Mouse (Mus musculus) fibroblast of lung, adult 2 months (primary cell): ENCODE data around the gene Anapc13.

Experiments
- DNase-seq: peaks from one replicate; pipeline ENCODE4 v3.0.0-alpha.2; 2011; ENCODE audit warnings: low read depth

The Anapc13 gene

DNA sequence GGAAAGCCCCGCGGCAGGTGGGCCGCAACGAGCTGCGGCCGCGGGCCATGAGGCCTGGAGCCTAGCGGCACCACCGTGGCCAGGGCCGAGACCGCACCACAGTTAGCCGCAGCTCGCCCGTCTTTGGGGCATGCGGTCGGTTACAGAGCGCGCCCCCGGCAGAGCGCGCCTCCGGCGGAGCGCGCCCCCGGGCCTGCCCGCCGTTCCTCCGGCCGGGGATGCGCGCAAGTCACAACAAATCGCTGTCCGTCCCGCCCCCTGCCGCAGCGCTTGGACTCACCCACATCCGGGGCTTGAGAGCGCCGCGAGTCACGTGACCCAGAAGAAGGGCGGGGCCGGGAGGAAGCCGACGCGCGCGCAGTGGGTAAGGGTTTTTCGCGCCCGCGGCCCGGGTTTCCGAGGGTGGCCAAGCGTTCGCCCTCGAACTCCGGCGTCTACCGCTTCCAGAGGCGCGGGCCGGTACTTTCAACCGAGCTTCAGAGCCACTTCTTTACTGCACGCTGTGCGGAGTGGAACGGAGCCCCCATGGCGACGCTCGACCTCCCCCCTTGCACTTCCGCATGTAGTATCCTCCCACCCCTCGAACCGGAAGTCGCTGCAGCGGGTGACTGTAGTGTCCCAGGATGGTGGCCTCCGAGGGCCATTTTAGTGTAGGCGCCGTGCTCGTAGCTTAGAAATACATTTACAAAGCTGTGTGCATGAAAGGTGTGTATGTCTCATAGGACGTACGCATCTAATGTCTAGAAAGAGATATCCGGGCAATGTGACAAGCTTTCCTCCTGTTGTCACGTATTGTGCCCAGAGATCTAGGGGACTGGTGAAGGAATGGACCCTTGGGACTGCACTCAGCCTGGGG lies at the start of gene Anapc13, which contains the start of gene Cep63:
Gene Anapc13 (plus strand): TSS at position 314 of the 856 bp plus-strand sequence.
Gene Cep63 (minus strand): TSS at position 552 of the 856 bp plus-strand sequence.
- DNase-seq = peak; percentile 81

DNA sequence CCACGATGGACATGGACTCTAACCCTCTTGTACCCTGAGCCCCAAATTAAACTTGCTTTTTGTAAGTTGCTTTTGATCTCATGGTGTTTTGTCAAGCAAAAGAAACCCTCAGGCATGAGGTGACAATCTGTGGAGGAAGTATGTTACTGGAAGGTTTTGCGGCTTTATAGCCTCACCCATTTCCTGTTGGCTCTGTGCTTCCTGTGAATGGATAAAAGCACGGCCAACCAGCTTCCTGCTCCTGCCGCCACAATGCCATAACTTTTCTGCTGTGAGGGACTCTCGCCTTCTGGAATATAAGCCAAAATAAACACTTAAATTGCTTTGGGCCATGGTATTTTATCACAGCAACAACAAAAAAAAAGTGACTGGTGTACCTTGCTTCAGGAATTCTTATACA lies 48.6 kb upstream of the Anapc13 start:
- no peak for DNase-seq

DNA sequence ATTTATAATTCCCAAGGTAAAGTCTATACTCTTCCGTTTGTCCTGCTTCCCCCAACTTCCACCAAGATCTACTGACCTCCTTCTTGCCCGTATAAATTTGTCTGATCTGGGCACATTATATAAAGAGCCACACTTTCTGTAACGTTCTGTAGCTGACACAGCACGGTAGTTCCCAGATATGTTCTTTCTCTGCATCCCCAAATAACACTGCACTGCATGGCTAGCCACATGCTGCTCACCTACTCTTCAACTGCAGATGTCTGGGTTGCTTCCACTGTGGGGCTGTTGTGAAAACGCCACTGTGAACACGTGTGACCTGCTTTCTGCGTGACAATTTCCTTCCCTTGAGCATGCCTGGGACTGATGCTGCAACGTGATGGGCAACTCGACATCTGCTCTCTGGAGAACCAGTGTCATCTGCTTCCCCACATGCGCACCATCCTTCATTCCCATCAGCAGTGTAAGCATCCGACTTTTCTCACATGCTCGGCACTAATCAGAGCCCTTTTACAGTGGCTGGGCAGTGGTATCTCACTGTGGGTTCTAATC lies 44.1 kb upstream of the Anapc13 start:
- DNase-seq = no peak

DNA sequence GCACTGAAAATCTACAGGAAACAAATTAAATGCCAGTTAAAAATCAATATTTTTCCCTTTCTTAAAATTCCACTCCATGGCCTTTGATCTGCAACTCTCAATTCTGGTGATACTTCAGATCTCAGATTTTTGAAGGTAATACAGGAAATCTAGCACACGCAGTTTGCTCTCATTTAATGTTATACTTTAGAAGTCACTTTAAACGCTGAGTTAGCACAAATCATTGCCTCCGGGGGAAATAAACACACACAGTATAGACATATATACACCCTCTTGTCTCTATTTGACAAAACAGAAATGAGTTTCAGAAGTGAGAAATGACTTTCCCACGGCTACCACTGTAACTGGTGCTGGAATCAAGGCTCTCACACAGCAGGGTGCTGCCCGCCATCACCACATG lies 38.7 kb upstream of the Anapc13 start:
- no peak for DNase-seq

DNA sequence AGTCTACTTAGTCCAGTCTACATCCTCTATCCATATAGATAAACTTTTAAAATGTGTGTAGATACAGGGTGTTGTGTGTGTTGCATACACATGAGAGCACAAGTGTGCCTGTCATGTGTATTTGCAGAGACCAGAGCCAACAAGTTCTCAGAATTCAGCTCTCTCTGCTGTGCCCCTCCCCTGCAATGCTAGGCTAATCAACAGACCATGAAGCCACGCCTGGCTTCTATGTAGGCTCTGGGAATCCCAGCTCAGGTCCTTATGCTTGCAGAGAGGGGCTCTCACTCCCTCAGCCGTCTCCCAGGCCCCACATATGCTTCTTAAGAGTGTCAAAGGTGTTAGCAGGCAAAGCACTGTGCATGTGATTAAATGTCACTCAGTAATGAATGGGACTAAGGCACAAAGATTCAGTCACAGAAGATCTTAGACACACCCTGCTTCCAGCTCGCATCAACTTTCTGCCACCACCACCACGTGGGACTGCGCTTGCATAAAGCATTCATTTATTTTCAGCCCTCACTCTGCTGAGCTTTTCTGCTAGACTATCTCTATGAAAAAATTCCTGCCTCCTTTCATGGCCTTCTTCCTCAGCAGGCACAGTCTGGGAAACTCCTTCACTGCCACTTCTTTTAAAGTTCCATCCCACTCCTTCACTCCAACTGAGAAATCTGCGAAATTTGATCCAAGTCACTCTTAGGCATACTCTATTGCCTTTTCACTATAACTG lies 31.3 kb upstream of the Anapc13 start:
- DNase-seq = no peak

DNA sequence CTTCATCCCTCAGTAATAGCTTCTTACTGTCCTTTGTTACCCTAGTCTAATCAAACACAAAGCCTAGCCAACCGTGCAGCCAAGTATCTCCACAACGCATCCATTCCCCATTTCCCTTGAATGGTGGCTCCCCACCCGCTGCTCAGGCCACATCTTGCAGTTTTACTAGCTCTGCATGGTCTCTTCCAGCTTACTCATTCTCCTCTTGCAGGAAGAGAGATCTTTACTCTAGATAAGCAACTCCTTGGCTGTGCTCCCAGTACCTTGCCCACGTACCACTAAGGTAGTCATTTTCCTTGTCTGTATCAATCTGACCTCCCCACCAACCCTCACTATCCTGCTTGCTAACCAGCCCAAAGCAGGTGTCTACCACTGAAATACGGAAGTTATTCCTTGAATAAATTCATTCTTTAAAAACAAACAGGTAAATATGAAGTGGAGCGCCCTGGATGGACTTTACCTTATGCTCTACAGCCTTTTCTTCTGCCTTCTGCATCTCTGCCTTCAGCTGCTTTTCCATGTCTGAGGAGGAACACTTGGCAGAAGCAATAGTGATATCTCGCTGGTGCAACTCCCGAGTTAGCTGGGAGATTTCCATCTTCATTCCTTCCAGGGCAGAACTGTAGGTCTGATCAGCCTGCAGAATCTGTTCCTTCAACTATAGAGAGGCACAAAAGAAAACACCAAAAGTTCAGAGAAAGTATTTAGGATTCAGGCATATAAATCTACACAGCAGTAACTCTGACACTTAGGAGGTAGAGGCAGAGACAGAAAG lies 30.2 kb upstream of the Anapc13 start:
- DNase-seq = no peak

DNA sequence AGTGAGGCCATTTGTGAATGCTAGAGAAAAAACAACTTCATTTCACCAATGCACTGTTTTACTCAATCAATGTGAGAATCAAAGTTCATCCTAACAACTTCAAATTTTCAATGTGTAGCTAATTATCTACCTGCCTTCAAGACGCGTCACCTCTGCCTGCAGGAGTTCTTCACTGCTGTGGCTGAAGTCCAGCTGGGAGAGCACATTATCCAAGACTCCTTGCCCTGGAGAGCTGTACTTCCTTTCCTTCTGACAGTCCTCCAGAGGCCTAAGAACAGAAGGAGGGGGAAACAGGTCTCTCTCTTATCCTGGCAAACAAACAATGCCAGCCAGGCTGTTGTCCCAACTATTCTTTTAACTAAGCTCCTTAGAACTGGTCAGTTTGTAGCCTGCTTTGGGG lies 24.9 kb upstream of the Anapc13 start:
- DNase-seq = no peak

DNA sequence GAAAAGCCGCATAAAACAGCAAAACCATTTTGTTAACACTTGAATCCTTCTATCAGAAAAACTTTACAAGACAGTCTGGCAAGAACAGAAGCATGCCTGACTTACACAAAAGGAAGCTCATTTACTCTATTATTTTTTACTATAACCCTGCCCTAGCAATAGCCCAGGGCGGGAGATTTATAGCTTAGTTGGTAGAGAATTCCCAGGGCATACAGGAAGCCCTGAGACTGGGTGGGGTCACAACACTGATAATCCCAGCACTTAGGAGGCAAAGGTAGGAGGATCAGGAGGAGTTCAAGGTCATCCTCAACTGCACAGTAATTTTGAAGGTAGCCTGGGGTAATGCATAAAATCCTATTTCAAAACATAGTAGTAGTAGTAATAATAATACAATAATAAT lies 24.4 kb upstream of the Anapc13 start:
- no peak for DNase-seq

DNA sequence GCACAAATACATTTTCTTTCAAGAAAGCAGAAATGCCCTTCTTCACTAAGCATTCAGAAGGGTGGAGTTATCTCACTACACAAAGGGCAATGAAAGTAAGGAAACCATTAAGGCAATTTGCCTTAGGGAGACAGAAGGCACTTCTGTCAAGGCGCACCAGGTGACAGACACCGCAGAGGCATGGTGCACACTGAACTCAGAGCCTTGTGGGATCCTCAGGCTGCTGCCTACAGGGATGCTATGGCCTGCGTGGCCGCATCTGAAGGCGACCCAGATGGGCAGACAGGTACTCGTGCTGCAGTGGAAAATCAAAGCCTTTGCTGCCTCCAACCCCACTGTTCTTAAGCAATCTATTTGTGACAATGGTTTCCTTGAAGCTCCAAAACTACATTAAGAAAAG lies 20.9 kb upstream of the Anapc13 start:
- DNase-seq = no peak

DNA sequence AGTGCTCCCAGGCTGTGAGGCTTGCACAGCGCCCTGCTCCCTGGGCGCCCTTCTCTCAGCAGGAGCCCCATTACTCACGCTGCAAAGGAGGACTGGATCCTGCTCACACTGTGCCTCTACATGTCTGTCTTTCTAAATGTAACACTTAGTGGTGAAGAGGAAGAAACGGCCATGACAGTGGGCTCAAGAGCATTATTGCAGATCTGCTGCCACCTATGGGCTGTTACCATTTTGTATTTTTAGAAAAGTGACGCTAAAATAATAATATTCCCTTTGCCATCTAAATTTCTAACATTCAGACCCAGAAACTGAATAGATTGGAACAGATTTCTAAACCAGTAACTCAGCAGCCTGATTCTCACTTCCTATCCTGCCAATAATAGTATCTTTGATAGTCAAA lies 18.6 kb upstream of the Anapc13 start:
- DNase-seq = no peak

DNA sequence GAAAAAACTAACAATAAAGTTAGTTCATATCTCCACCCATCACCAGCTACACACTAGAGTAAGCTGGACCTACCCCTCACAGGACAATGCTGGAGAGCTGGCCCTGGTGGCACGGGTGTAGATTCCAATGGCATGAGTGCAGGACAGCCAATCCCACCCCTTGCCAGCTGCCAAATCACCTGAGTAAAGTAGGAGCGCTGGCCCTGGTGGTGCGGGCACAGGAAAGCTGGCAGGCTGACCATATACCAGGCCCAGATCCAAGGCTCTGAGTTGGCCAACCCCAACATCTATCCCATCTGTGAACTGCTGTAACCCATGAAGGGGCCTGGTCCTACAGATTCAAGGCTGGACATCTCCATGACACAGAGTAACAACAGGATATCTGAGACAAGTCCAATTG lies 16.9 kb upstream of the Anapc13 start:
- DNase-seq = no peak

DNA sequence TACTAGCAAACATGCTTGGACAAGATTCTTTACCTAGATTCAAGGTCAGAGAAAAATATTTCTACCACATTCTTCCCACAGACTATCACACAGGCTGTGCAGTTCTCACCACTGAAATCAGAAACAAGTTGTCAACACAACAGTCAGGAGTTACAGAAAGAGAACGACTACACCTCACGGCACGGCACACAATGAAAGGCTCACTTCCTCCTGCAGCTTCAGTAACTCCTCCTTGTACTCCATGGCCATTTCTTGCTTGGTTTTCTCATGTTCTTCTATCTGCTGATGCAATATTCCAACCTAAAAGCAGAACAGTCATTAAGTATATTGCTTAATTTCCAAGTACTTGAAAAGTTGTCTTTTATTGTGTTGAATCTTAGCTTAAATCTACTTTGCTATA lies 11.0 kb upstream of the Anapc13 start:
- no peak for DNase-seq

DNA sequence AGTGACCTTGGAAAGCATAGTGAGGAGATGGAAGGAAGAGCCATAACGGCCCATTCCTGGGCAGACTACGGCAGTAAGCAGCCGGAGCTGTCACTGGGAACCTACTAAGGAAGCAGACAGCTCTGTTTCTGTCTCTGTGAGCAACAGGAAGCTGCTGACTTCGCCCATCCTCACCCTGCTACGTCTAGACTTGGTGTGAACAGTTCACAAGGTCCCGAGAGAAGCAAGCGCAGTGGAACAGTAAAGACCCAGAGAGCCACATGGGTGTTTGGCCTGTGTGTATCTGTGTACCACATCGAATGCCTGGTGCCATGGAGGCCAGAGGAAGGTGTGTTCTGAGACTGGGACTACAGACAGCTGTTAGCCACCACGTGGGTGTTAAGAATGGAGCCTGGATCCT lies 9.8 kb upstream of the Anapc13 start:
- DNase-seq = no peak

DNA sequence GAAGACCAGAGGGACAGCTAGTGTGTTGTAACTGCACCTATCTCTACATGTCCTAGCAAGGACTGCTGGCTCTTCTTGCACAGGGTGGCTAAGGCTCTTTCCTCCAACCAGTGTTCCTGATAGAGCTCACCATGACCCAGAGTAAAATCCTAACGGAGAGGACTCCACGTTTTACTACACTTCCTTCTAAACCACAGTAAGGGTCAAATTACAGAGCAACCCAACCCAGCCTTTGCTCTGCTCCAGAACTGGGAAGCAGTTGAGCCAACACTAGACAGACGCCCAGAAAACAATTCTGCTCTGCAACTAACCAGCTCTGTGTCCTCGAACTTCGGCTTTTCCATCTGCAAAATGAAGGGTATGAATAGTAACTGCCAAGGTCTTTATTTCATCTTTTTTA lies 4.7 kb upstream of the Anapc13 start:
- DNase-seq = no peak

DNA sequence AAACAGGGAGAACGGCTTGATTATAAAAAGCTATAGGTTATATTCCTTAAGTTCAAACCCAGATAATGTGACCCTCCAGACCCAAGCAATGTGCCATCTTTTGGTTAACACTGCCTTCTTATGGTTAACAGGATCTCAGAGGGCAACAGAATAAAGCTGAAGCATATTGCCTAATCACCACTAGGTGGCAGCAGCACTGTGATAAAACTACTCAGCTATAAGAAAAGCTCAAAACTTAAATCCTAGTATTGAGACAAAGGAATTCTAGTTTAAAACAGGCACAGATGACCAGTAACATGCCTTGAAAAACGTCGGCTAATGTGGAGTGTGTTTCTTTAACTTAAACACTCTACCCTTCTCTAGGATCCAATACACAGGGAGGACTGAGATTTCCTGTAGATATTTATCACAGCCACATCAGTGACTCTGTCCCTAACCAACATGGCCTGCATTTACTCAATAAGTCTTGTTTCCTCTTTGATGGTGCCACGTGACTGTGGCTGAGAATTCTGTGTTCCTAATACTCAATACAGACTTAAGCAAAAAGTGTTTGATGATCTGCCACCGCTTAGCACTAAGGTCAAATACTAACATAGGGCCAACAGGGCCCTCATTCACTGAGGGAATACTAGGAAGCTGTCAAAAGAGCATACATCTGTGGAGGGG lies 3.8 kb upstream of the Anapc13 start:
- DNase-seq = no peak

DNA sequence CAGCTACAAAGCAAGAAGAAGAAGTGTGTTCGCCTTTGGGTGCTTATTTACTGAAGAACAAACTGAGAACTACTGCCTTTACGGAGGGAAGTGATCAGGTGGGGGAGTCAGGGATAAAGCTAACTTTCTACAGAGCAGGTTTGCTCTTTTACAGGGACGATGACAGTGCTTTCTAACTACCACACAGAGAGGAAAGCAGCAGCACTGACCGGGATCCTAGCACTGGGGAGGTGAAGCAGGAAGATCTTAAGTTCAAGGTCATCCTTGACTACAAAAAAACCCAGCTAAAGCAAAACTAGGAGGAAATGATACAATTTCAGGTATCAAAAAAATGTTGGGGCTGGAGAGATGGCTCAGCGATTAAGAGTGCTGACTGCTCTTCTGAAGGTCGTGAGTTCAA lies 3.2 kb upstream of the Anapc13 start:
- DNase-seq = no peak

DNA sequence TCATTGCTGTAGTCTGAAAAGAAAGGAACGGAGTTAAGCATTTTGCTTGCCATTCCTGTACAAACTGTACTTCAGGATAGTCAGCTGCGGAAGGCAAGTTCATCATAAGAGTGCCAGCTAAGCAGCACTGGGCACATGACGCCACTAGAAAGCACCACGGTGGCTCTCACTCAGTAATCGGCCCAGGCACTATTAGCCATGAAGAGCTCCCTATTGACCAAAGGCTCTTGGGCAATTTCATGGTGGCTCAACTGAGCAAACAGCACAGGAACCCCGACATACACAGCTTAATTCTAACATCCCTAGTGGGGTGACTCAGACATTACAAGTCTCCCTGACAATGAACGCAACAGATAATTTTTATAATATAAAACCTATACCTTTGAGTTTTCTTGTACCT lies 2.5 kb upstream of the Anapc13 start:
- DNase-seq = no peak

DNA sequence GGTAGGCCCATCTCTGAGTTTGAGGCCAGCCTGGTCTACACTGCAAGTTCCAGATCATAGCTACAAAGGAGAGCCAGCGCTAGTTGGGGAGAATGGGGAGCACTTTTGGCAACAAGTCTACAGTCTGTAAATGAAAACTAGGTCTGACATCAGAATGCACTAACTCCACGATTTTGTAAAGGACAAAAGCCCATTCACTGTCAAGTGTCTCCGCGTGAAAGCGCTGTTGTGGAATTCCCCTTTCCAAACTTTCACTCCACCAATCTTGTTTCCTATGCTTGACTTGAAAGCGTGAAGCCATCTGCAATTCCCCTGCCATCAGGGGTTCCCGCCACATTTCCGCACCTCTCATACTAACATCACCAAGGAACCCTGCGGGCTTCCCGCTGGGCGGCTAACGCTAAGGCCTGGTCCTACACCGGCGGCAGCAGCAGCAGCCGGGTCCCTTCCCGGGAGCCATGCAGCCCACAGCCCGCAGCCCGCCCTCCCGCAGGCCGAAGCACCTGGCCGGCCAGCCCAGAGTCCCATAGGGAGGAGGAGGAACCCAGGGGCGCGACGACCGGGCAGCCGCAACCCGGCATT lies 604 bp upstream of the Anapc13 start:
- no peak for DNase-seq

DNA sequence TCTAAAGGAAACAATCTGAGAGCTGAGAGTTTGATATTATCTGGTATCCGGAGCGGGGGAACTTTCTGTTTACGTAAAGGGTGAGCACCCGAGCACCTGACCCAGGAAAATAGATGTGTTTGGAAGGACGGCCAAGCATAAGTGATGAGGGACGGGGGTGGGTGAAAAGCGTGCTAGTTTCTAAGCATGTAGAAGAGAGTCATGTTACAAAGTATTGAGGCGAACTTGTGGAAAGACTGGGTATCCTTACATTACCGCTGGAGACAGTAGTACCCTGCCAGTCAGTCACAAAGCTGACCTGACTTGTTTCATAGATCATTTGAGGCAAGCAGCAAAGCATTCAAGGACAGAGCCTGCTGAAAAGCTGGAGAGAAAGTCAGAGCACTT lies 736 bp downstream of the Anapc13 start:
- no peak for DNase-seq

DNA sequence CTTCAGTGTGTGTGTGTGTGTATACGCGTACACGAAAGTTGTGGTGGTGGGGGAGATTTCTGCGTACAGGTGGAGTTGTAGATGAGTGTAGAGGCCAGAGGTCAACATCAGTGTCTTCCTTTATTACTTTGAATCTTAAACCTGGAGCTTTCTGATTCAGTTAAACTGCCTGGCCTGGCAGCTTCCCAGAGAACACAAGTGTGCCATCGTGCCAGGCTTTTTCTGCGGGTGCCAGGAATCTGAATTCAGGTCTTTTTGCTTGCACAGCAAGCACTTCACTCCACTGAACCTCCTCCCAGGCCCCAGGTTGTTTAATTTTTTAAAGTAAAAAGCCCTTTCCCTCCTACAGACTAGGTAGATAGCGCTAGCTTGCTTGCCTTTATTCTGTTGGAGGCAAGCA lies 1.3 kb downstream of the Anapc13 start:
- DNase-seq = no peak

DNA sequence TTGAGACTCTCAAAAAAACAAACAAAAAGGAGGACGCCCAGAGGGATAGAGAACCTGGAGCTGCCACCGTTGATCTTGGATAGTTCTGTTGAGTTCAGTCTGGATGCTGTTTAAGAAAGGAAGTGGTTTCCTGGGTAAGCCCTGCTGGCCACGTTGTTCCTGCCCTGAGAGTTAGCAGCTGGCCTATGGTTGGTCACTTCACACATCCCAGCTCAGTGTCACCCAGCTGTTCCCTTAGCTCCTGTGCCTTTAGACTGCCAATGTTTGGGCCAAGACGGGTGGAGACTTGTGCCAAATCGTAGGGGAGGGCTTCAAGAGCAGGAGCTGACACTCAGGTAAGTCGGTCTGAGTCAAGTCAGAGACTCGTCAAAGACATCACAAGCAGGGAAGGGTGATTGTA lies 3.0 kb downstream of the Anapc13 start:
- no peak for DNase-seq
